Mouse (Mus musculus): ENCODE measurements around the gene Lyrm7.
"Not testable (repeated sequence)": the region's sequence is repeated elsewhere in the genome, so short reads cannot be mapped to it uniquely, and the experiment has no call there.

The Lyrm7 gene

DNA sequence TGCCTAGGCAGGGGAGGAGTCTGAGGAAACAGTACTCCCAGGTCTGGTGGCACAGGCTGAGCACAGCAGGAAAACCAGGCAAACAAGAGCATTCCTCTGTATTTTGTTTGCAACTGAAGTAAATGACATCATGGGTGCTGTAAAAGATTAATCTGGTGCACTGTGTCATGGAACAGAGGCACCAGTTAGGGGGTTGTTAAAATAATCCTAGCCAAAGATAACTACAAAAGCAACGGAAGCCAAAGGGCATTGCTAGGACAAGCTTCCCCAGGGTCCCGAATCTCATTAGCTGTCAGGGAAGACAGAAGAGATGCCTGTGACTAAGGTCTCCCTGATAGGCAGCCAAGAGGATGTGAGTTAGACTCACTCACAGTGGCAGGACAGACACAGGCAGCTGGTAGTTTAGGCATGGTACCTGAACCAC lies 20.3 kb upstream of the Lyrm7 start:
- DNase-seq (ENCODE audit: low read depth), result no peak

DNA sequence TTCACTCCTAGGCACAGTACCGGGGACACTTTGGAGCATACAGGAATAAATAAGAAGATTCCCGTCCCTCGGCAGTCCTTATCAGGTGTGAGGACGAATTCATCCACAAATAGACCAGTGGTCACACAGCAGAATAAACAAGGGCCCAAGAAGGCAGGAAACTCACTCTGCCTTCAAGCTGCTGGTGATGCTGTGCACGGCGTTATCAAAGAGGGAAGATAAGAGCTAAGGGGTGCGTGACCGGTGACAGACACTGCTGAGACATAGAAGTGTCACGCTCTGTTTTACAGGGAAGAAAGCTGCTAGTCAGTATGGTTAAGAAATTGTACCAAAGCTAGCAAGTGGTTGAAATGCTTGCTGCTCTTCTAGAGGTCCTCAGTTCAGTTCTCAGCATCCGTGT lies 19.2 kb upstream of the Lyrm7 start:
- no peak for DNase-seq (ENCODE audit: low read depth)

DNA sequence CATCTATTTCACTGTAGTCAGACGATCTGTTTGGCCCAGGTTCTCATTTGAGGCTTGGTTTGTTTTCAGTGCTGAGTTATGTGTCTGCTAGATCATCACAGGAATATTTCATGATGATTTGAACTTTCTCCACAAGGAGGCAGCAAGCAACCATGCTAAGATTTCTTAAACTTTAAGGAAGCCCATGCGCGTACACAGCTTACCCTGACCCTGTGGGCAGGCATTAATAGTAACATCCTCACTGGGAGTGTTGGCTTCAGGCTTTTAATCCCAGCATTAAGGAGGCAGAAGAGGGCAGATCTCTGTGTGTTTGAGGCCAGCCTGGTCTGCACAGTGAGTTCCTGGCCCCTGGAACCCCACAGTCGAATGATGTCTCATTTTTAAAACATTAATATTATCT lies 18.7 kb upstream of the Lyrm7 start:
- DNase-seq (ENCODE audit: low read depth), result peak; percentile 92

DNA sequence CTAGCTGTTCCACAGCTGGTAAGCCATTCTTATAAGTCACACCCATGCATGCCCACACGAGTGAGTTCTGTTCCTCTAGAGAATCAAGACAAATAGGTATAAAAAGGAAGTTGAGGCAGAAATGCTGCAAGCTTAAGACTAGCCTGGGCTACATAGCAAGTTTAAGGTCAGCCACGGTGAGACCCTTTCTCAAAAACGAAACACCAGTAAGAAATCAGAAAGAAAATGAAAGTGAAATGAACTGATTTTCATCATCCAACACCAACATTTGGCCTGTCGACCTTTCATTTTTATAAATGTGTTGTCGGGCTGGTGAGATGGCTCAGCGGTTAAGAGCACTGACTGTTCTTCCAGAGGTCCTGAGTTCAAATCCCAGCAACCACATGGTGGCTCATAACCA lies 18.2 kb upstream of the Lyrm7 start:
- DNase-seq (ENCODE audit: low read depth), result peak; percentile 60

DNA sequence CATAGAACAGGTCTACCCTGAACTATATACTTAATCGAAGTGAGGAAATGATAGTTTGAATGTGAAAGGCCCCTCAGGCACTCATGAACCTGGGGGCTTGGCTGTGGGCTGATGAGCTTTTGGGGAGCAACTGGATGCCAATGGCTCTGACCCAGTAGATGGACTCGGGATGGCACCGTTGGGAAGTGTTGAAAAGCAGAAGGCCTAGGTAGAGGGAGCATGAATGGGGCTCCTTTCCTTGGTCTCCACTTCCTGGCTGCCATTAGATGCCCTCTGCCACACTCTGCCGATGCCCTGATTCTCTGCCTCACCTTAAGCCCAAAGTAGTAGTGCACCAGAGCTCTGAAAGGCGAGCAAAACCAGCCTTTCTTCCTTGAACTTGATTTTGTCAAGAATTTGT lies 15.3 kb upstream of the Lyrm7 start:
- DNase-seq (ENCODE audit: low read depth), result no peak

DNA sequence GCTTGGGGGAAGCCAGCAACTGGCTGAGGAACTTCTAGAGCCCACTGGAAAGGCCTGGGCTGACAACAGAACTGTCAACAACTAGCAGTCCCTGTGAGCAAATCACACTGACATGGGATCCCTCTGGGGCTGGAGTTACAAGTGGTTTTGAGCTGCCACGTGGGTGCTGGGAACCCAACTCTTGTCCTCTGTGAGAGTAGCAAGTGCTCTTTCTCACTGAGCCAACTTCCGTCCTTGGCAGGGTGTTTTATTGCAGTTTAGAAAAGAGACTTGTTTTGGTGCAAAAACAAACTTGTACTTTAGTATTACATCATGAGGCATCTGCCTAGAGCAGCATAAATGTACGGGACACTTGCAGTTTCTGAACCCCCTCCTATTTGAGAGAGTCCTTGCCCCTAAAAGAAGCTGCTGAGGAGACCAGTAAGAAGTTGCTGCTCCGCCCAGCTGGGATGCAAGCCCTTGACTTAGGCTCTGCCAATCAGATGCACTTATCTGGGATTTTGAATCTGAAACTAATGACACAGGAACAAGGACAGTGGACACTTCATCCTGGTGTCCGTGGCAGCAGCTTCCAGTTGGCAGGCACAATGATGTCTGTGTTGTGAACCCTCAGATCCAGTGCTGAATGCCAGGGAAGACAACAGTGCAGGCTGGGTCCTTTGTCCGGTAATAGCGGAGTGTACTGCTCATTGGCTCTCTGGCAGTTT lies 11.3 kb upstream of the Lyrm7 start:
- DNase-seq (ENCODE audit: low read depth), result no peak

DNA sequence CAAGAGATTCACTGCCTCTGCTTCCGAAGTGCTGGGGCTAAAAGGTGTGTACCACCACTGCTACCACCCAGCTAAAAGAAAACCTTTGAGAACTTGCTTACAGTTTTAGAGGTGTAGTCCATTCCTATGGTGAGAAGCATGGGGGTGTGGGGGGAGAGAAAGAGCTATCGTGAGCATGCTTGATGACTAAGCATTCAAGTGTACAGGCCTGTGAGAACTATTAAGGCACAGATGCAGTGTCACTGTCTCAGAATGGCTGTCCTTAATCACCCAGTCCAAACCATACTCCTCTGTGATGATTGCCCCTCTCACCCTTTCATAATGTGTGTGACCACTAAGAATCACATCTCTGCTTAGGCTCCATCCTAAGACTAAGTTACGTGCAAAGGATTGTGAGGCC lies 8.6 kb upstream of the Lyrm7 start:
- DNase-seq (ENCODE audit: low read depth), result no peak

DNA sequence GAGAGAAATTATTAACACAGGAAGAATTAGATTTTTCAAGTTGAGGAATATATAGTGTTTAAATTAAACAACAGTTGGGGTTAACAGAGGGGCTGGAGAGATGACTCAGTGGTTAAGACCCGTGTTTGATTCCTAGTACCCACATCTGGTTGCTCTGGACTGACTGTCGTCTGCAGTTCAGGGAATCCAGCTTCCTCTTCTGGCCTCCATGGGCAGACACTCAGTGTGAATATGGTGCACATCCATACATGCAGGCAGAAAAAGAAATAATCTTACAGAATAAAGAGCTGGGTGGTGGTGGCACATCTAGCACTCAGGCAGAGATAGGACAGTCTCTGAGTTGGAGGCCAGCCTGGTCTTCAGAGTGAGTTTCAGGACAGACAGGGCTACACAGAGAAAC lies 7.7 kb upstream of the Lyrm7 start:
- no peak for DNase-seq (ENCODE audit: low read depth)

DNA sequence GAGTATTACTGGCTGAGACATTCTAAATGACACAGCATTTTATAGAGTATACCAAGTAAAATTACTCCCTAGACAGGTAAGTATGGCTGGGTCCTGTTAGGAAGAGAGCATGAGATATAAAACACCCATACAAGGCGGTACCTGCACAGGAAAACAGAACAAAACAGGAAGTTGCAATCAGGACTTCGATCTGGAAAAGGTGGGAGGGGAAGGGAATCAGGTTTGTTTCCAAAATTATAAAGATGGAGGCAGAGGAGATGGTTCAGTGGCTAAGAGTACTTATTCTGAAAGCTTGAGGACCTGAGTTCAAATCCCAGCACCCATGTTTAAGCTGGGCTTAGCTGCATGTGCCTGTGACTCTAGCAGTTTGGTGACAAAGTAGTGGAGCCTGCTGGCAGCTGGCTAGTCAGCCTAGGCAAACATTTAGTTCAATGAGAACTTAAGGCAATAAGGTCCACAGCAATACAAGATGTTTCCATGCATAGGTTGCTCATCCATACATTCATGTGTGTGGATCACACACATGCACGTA lies 7.3 kb upstream of the Lyrm7 start:
- peak; percentile 42 for DNase-seq (ENCODE audit: low read depth)

DNA sequence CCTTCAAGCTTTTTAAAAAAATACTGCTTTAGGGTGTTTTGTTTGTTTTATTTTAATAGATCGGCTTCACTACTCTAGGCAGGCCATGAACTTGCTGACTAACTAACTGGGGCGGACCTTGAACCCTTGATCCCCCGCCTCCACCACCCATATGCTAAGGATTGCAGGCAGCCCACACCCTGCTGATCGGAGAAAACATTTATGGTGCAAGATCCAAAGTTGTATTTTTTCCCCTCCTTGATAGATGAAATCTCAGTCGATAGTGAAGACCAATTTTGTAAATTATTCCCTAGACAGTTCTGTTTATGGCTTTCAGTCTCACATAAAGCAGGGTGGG lies 6.3 kb upstream of the Lyrm7 start:
- DNase-seq (ENCODE audit: low read depth), result no peak

DNA sequence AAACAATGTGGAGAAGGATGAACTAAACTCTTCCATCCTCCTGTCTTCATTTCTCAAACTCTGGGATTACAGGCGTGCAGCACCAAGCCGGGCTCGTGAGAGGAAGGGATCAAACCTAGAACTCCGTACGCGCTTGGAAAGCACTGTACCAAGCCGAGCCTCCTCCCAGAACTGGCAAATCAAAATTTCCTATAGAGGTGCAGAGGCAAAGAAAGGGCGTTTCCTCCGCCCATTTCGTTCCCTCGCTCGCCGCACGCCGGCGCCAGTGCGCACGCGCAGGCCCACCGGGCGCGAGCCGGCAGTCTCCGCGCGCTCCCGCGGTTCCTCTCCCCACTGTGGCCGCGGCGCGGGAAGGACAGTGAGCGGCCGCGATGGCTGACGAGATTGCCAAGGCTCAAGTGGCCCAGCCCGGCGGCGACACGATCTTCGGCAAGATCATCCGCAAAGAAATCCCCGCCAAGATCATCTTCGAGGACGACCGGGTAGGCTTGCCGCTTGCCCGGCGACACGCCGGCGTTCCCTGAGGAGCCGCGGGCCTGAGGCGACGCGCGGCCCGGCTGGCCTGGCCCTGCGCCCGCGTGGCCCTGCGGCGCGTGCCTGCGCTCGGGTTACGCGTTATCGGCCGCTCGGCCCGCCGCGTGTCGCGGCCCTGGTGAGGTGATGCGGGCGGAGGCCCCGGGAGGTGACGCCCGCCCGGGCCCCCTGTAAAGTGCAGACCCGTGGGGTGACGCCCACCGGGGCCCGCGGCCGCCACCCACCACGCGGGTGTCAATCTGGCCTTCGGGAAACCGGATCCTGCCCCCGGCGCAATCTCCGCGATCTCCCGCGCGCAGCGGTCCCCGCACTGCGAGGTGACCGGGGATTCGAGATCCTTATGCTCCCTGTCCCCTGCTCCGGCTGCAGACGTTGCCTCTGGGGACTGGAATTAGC lies 5.7 kb upstream of the Lyrm7 start, which contains the start of gene Hint1:
Gene Hint1 (plus strand): TSS at position 265 of the 930 bp plus-strand sequence.
- peak; percentile 94 for DNase-seq (ENCODE audit: low read depth)

DNA sequence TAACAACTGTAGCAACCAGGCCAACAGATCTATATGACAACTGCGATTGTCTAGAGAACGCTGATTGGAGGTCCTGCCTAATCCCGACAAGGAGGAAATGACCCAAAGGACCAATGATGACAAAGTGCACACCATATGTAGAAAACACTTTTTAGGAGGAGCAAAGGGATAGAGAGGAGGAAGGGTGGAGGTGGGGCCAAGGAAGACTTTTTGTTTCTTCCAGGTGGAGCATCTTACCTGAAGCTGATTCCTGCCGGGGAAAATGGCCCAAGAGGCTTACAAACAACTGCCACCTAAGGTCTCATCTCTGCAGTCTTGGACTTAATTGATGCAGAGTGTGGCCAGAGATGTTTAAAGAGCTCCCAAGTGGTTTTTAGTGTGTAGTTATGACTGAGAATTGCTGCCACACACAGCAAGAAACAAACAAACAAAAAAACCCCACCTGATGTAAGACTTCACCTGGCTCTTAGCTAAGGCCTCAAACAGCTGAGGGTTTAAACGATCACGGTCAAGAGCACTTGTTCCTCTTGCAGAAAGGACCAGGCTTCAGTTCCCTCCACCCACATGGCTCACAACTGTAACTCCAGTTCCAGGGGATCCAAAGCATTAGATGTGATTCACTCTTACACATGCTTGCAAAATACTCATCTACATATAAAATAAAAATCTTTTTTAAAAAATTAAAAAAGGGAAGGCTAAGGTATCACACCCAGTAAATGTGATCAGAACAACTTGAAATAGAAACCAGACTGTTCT lies 4.8 kb upstream of the Lyrm7 start:
- DNase-seq (ENCODE audit: low read depth), result no peak

DNA sequence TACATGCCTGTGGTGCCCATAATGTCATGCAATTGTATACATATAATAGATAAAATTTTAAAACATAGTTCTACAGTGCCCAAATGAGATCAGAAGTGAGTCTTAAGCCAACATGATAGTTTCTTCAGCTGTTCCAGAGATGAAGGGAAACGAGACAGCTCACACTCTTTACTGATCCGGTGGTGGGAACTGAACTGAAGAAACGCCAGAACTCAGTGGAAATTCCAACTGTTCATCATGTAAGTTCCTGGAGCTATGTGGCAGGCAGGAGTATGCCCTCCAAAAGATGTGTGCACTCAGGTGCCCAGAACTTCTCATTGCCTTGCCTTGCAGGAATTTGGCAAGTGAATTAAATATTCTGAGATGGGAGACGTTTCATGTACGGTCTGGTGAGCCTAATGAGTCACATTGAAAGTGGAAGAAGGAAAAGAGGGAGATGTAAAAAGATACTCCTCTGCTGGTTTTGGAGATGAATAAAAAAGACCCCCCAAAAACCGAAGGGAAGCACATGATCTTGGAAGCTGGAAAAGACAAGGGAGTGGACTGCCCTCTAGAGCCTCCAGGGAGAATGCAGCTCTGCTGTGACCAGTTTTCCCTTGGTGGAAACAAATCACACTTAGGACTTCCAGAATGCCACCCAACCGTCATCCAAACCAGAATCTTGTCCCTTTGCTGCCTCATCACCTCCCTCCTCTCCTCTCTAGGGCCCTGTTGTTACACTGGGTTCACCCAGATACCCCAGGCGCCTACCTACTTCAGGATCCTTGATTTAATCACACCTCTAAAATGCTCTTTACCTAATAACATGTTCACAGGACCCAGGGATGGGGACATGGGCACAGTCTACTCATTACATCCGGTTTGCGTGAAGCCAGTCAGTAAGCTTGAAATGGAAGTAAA lies 2.2 kb upstream of the Lyrm7 start:
- DNase-seq (ENCODE audit: low read depth), result peak; percentile 70

DNA sequence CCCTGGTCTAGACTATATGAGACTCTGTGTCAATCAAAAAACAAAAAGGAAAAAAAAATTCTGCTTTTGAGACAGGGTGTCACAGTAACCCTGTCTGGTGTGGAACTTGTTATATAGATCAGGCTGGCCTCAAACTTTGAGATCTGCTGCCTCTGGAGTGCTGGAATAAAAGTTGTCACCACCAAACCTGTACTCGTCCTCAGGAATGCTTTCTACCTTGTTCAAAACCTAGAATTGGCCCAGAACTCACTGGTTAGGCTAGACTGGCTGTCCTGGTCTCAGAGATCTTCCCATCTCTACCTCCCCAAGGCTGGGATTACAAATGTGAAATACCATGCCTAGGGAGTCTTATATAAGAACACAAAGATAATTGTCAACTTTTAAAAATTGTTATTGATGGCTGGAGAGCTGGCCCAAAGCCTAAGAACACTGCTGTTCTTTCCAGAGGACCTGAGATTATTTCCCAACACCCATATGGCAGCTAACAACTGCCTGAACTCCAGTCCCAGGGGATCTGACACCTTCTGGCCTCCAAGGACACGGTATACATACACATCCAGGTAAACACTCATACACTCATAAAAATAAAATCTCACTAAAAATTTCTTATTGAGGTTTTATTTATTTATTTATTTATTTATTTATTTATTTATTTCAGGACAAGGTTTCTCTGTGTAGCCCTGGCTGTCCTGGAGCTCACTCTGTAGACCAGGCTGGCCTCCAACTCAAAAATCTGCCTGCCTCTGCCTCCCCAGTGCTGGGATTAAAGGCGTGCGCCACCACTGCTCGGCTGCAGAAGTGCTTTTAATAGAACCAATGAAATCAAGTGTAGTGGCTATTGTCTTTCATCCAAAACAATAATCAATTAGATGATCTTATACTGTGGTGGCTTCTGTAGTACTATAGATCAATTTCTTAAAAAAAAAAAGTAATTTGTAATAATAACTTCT lies 1.0 kb upstream of the Lyrm7 start:
- no peak for DNase-seq (ENCODE audit: low read depth)

DNA sequence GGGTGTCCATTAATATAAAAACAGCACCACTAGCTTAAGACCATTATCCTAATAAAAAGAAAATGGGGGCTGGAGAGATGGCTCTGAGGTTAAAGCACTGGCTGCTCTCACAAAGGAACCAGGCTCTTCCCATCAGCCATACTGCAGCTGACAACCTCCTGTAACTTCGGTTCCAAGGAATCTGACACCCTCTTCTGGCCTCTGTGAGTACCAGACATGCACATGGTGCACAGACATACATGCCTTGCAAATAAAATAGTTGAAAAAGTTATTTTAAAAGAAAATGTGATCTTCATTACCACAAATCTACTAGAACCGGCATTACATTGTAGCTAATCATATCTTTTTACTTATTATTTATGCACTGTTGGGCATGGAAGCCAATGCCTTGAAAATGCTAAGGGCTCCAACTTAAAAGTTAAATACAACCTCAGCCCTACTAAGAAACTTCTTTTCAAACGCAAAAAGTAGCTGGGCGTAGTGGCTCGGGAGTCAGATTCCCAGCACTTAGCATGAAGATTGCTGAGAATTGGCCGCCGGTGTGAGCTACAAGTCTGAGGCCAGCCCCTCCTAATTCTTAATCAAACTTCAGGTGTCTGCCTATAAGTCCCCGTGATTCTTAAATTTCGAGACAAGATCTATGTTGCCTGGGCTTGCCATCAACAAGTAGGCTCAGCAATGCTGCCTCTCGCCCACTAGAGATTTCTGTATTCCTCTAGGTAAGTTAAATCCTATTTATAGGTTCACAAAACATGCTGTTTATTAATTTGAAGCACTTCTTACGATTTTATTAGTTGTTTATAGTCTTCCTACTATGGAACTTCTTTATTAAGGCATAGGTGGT lies 1.2 kb downstream of the Lyrm7 start:
- DNase-seq (ENCODE audit: low read depth), result peak; percentile 69

DNA sequence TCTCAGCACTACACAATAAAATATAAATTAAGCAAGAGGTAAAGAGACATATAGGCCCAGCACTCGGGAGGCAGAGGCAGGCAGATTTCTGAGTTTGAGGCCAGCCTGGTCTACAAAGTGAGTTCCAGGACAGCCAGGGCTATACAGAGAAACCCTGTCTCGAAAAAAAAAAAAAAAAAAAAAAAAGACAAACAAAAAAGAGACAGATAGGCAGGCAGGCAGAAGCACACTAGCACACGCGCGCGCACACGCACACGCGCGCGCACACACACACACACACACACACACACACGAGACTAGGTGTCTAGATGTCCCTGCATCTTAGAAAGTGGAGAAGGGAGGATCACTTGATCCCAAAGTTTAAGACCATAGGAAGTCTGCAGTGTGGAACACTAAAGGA lies 1.8 kb downstream of the Lyrm7 start:
- not testable (repeated sequence) for DNase-seq (ENCODE audit: low read depth)

DNA sequence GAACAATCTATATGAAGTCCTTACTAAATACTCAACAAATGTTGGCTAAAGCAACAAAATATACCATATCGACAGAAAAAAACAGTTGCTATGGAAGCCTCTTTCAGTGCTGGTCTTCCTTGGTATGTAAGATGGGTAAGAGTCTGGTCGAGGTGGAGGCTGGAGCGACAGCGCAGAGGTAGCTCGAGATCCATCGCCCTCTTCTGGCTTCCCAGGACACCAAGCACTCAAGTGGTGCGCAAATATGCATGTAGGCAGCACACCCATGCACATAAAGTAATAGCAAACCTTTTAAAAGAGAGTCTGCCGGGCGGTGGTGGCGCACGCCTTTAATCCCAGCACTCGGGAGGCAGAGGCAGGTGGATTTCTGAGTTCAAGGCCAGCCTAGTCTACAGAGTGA lies 9.1 kb downstream of the Lyrm7 start:
- DNase-seq (ENCODE audit: low read depth), result no peak

DNA sequence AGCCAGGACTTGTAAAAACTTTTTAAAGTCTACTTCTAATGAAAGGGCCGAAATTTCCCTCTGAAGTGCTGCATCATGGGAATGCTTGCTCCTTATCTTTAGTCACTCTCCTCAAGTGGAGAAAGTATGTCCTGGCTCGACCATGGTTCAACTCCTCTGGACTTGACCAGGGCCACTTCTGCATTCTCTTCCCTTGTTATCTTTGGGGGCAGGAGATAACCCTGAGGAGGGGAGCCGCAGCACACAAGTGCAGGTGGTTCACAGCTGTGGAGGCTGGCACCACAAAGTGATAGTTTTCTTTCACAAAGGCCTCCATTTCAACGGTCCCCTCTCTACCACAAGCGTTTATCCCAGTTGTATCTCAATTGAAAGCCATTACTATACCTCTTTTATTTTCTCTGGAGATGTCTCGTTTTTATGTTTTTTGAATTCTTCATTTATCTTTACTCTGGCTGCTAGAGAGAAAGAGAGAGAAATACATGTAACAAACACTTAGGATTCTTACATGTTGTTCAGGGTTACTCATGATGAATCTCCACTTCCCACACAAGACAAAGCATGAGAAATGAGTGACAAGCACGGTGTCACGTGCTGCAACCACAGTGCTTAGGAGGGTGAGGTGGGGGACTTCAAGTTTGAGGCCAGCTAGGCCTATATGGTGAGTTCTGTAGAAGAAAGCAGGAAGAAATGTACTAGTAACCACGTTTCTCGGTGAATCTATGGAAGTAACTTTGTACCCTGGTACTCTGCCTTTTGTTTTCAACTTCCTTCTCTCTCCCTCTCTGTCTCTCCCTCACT lies 10.6 kb downstream of the Lyrm7 start:
- peak; percentile 54 for DNase-seq (ENCODE audit: low read depth)

All from induced T-regulatory cell, adult 2 months (primary cell).